Mouse (Mus musculus): ENCODE results near the gene Tmem37. TPM values are rescaled to one million over a fixed set of nuclear protein-coding genes. Genes with fewer than 3 reads are reported as not detected.

Gene Tmem37
- polyA plus RNA-seq, 1 experiment from 2014 or later, result 6.8 TPM

GRCm38 (mm10) chr1:120019428-120019827, 54.4 kb downstream of the Tmem37 start:
- Histone ChIP-seq H3K9me3 (ENCODE audit: control insufficient read depth, low read length) (no peaks in the 10 kb centered on the region), H3K27ac (ENCODE audit: low read depth, low read length) (no peak overlapping the region), H3K4me3 (ENCODE audit: low read depth, low read length) (no peak overlapping the region), H3K4me2 (no peak overlapping the region), H3K27me3 (ENCODE audit: control insufficient read depth, insufficient read depth, low read length) (no peaks in the 10 kb centered on the region; the same call in 1 of the 2 replicates), H3K9ac (ENCODE audit: low read length) (no peak overlapping the region), H3K4me1 (ENCODE audit: control insufficient read depth, insufficient read depth, low read length) (no peaks in the 10 kb centered on the region), H3K36me3 (ENCODE audit: control insufficient read depth, insufficient read depth, low read length) (no peaks in the 10 kb centered on the region)
- DNase-seq (ENCODE audit: low spot score, missing footprints), result no peak
- WGBS, result 94% methylated on average over 12 of the region's 12 CpGs
- ATAC-seq (ENCODE audit: low FRiP score), result no peak

- no peak overlapping the region for H3K4me2 ChIP-seq
- ATAC-seq (ENCODE audit: low FRiP score), result no peak
- no peaks in the 10 kb centered on the region for H3K4me1 ChIP-seq (ENCODE audit: control insufficient read depth, insufficient read depth, low read length)
- DNase-seq (ENCODE audit: low spot score, missing footprints), result peak; percentile 83
- no peak overlapping the region for H3K4me3 ChIP-seq (ENCODE audit: low read depth, low read length)
- WGBS, result 41% methylated on average over 3 of the region's 3 CpGs
- H3K36me3 ChIP-seq (ENCODE audit: control insufficient read depth, insufficient read depth, low read length), result no peaks in the 10 kb centered on the region
- H3K27me3 ChIP-seq (ENCODE audit: control insufficient read depth, insufficient read depth, low read length), result no peaks in the 10 kb centered on the region; the same call in 1 of the 2 replicates
- no peak overlapping the region for H3K9ac ChIP-seq (ENCODE audit: low read length)
- no peaks in the 10 kb centered on the region for H3K9me3 ChIP-seq (ENCODE audit: control insufficient read depth, low read length)
- no peak overlapping the region for H3K27ac ChIP-seq (ENCODE audit: low read depth, low read length)
Observed at GRCm38 (mm10) chr1:120018900-120019299, 55.0 kb downstream of the Tmem37 start.

Other genes starting within 250 kb of the Tmem37 start
- gene Ptpn4, start 236.5 kb downstream of the Tmem37 start, polyA plus RNA-seq (2014; fragmentation: Nextera tagmentation; extraction: Ambion mirVana), result 12.9 and 17.7 TPM in 2 replicates
- 9.2 and 10.8 TPM in 2 replicates for gene Tmem177, start 160.9 kb downstream of the Tmem37 start, polyA plus RNA-seq (2014; fragmentation: Nextera tagmentation; extraction: Ambion mirVana)
- 0.08 TPM in 1 of 2 replicates, not detected in the other for gene Cfap221, start 76.8 kb downstream of the Tmem37 start, polyA plus RNA-seq (2014; fragmentation: Nextera tagmentation; extraction: Ambion mirVana)
- gene Sctr, start 67.2 kb downstream of the Tmem37 start, polyA plus RNA-seq (2014; fragmentation: Nextera tagmentation; extraction: Ambion mirVana), result 0.53 and 0.62 TPM in 2 replicates
- 690 and 715 TPM in 2 replicates for gene Dbi, start 47.0 kb upstream of the Tmem37 start, polyA plus RNA-seq (2014; fragmentation: Nextera tagmentation; extraction: Ambion mirVana)
- 26.4 and 27.1 TPM in 2 replicates for gene 3110009E18Rik, start 47.1 kb upstream of the Tmem37 start, polyA plus RNA-seq (2014; fragmentation: Nextera tagmentation; extraction: Ambion mirVana)
- 2.8 and 3.0 TPM in 2 replicates for gene Steap3, start 198.6 kb upstream of the Tmem37 start, polyA plus RNA-seq (2014; fragmentation: Nextera tagmentation; extraction: Ambion mirVana)